Comparison of ENCODE assay signal across 22 mouse cellular contexts in the genomic region with DNA sequence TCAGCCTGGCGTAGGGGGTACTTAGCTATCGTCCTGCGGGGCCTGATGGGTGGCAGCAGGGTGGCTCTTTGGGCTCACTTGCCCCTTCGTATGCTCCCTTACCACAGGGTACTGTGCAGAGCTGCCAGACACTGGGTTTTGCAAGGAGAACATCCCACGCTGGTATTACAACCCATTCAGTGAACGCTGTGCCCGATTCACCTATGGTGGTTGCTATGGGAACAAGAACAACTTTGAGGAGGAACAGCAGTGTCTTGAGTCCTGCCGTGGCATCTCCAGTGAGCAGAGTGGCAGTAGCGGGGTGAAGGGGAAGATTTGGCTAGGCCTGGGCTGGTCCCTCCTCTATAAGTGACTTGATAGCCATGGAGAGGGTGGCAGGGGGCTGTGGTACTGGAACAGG. TPM values are rescaled to one million over a fixed set of nuclear protein-coding genes. Genes with fewer than 3 reads are reported as not detected.
"Had no signal": no experiment of that assay in that cellular context is flagged by ENCODE, and none has a peak within 500 bp of the region (broad histone marks: within the 10 kb centered on the region; RNA-seq: fewer than 3 reads in every experiment).

No protein-coding gene starts in this region.

- H3K27ac ChIP-seq: liver, embryonic 15.5 days; lung, embryonic 15.5 days; macrophage; midbrain, embryonic 12.5 days; midbrain, embryonic 15.5 days; neural tube, embryonic 12.5 days; stomach, postnatal 0 days had no signal

- H3K4me3 ChIP-seq: liver, embryonic 15.5 days; lung, embryonic 15.5 days; megakaryocyte, embryonic 14.5 days; midbrain, embryonic 12.5 days; midbrain, embryonic 15.5 days; neural tube, embryonic 12.5 days; stomach, embryonic 15.5 days had no signal

- ATAC-seq: liver, postnatal 0 days; lung, postnatal 0 days; midbrain, embryonic 15.5 days had no signal

- H3K9me3 ChIP-seq: liver, embryonic 15.5 days; lung, embryonic 15.5 days; megakaryocyte, embryonic 14.5 days; midbrain, embryonic 12.5 days; midbrain, embryonic 15.5 days; neural tube, embryonic 12.5 days; stomach, embryonic 15.5 days had no signal

- H3K36me3 ChIP-seq: liver, embryonic 15.5 days; lung, embryonic 15.5 days; midbrain, embryonic 12.5 days; midbrain, embryonic 15.5 days; neural tube, embryonic 12.5 days; stomach, embryonic 15.5 days had no signal

- H3K9ac ChIP-seq: liver, embryonic 15.5 days; liver, postnatal 0 days; lung, embryonic 15.5 days; midbrain, embryonic 12.5 days; midbrain, embryonic 15.5 days; neural tube, embryonic 12.5 days; stomach, embryonic 15.5 days had no signal

- H3K27me3 ChIP-seq: stomach, embryonic 15.5 days had no signal

- DNase-seq: liver, postnatal 0 days; lung, adult 2 months; lung, postnatal 14 days; lung, postnatal 36 days; thymus, adult 2 months; thymus, postnatal 25 days; thymus, postnatal 4 days had no signal

- H3K4me2 ChIP-seq: liver, embryonic 15.5 days; lung, embryonic 15.5 days; midbrain, embryonic 12.5 days; midbrain, embryonic 15.5 days; neural tube, embryonic 12.5 days; stomach, embryonic 15.5 days had no signal

- H3K4me1 ChIP-seq: midbrain, embryonic 12.5 days; midbrain, embryonic 15.5 days; neural tube, embryonic 12.5 days had no signal

RNA-seq across cellular contexts. Expression of gene Spint1, which starts 10.7 kb away (rescaled TPM):
- total RNA-seq: monocyte, adult 5-6 weeks; neutrophil, adult 5-6 weeks had no signal

RNA-seq across cellular contexts. Expression of gene Ppp1r14d, which starts 18.2 kb away (rescaled TPM):
- total RNA-seq: megakaryocyte progenitor cell, adult 5-6 weeks; monocyte, adult 5-6 weeks; neutrophil, adult 5-6 weeks had no signal
- polyA plus RNA-seq: liver, embryonic 15.5 days; liver, postnatal 0 days; macrophage; midbrain, embryonic 12.5 days; midbrain, embryonic 15.5 days; neural tube, embryonic 12.5 days; neural tube, embryonic 14.5 days; spleen, adult 2 months had no signal

RNA-seq across cellular contexts. Expression of gene Rhov, which starts 23.2 kb away (rescaled TPM):
- total RNA-seq: megakaryocyte progenitor cell, adult 5-6 weeks had no signal
- polyA plus RNA-seq: liver, postnatal 0 days had no signal
